Mouse (Mus musculus): ENCODE measurements at regions not wholly inside any gene's neighbourhood (a gene's known extent, or its start where the extent isn't known, plus 50 kb on each side); places are given as distances from the start of the nearest gene placed in this dataset.
A peak's percentile ranks its signal among the peaks of the same experiment; 100 is the strongest.
"Not testable (repeated sequence)": the region's sequence is repeated elsewhere in the genome, so short reads cannot be mapped to it uniquely, and the experiment has no call there.

DNA sequence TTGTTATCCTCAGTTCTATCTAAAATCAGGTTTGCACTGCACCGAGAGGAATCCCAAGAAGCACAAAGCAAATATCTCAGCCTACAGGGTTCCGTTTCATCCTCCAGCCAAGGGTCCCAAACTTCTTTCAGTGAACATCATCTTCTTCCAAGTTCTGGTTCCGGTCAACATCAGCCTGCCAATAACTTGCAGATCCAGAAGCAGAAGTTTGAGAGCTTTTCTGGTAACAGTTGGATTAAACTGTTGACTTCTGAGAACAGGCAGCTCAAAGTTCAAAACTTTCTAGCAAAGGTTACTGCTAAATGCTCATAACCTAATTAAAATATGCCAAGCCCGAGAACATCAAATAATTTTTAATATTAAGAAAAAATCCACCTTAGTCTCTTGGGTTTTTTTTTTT is 237.0 kb upstream of the Gm37988 start:
- ATAC-seq (replicated peaks; ENCODE audit: low FRiP score, low TSS enrichment, poor library complexity, severe bottlenecking) = no peak

DNA sequence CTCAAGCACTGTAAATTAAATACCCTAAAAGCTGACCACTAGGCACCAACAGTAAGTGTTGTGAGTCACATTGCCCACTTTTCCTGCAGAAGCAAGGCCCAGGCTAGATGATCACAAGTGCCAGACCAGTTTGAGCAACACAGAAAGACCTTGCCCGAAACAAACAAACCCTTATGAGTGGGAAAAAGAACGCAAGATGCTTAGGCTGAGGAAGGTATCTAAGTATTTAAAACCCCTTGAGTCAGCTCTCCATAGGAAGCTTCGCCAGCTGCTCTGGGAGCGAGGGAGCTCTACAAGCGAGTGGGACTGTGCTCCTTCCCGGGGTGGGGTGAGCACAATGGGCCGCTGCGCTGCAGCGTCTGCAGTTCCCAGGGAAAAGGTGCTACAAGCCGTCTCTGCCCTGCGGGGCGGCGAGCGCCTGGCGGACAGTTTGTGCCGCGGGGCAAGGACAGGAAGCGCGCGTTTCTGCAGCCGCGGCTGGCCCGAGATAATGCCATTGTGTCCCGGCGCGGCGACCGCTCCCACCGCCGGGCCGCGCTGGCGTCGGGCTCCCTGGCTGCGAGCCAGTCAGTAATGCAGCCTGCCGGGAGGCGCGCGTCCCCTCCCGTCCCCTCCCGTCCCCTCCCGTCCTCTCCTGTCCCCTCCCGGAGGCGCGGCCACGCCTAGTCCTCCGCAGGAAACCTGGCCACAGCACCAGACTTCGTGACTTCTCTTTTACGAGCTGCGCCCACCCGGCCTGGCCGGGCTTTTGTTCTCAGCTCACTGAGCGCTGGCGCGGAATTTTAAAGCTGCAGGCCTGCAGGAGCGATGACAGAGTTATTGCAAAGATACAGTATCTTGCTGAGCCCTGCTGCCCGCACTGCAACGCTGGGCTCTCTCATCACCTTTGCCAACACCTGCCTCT is 236.1 kb upstream of the Gm37988 start:
- peak; percentile 91 for ATAC-seq (replicated peaks; ENCODE audit: low FRiP score, low TSS enrichment, poor library complexity, severe bottlenecking)

DNA sequence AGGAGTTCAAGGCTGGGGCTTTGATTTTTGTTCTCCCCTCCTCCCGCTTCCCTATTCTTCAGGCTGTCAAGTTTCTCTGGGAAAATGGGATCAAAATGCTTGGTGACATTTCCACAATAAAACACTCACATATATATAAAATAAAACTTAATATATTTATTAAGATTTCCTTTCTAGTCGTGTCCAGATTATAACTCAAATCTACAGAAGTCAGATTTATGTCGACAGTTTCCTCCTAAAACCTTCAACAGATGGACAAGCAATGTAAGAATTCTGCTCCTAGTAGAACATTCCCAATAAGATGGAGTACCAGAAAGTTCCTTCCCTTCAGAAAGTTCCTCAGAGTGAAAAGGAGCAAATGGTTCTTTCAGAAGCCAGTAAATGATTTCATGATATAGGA is 235.4 kb upstream of the Gm37988 start:
- no peak for ATAC-seq (replicated peaks; ENCODE audit: low FRiP score, low TSS enrichment, poor library complexity, severe bottlenecking)

DNA sequence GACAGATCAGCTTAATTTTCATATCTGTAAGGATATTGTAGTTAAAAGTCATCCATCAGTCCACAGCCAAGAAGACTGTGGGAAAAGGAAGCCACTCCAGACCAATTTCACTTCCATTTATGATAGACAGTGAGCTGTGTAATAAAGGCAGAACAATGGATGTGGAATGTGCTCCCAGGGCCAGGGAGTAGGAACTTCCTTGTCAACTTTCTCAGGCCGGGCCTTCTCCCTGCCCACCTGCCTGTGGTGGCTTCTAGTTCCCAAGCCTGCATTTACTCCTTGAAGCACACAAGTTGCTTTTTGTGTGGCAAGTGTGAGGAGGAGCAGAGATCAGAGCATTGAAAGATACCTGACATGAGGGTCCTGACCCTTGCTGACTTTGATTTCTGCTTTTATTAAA is 233.6 kb upstream of the Gm37988 start:
- no peak for ATAC-seq (replicated peaks; ENCODE audit: low FRiP score, low TSS enrichment, poor library complexity, severe bottlenecking)

DNA sequence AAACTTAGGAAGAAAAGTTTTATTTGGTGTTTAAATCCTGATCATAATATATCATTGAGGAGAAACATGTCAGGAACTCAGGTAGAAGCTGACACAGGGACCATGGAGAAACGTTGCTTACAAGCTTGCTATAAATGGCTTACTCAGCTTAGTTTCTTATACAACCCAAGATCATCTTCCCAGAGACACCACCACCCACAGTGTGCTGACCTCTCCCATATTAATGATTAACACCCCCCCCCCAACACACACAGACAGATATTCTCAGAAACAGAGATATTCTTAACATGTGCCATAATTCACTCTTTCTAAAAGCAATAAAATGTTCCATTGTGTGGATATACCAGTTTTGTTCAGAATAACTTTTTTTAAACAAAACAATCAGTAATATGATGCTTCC is 230.7 kb upstream of the Gm37988 start:
- ATAC-seq (replicated peaks; ENCODE audit: low FRiP score, low TSS enrichment, poor library complexity, severe bottlenecking) = no peak

DNA sequence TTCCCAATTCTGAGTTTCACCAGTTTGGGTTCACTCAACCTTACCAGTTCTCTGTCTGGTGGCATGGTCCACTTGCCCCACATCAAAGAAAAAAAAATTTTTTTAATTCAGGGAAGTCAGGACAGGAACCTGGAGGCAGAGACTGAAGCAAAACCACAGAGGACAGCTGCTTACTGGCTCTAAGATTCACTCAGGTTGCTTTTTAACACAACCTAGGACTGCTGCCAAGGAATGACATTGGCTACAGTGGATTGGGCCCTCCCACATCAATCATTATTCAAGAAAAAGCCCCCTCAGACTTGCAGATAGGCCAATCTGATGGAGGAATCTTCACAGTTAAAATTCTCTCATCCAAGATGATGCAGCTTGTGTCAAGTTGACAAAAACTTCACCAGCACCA is 225.2 kb upstream of the Gm37988 start:
- ATAC-seq (replicated peaks; ENCODE audit: low FRiP score, low TSS enrichment, poor library complexity, severe bottlenecking) = no peak

DNA sequence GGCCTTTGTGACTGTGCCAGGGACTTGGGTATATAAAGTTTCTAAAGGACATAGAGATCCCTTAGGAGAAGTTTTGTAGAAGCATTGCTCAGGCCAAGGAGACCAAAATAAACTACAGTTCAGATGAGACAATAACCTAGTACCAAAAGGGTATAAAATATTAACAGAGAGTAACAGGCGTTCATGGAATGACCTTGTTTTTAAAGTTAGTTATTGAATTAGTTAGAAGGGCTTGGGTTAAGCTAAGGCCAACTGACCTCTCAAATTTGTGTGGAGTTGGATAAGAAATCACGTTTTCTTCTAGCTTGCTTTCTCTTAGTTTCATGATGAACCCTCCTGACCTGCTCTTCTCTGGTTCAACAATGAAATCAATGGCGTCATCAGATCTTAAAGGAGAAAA is 209.8 kb upstream of the Gm37988 start:
- no peak for ATAC-seq (replicated peaks; ENCODE audit: low FRiP score, low TSS enrichment, poor library complexity, severe bottlenecking)

DNA sequence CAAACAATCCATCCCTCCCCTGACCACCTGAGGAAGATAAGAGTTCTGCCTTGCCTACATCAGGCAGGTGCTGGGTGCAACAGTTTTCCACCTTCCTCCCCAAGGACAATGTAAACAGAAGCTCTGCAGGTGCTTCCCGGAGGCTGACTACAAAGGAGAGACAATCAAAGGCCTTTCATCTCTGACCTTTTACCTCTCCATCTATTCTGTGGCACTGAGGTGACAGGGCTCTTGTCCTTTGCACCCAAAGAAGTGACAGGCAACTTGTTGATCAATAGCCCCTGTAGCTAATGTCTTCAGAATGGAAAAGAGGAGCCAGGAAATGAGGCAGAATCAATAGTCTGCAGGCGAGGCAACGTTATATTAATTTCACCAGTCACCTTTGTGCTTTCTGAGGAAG is 209.3 kb upstream of the Gm37988 start:
- no peak for ATAC-seq (replicated peaks; ENCODE audit: low FRiP score, low TSS enrichment, poor library complexity, severe bottlenecking)

DNA sequence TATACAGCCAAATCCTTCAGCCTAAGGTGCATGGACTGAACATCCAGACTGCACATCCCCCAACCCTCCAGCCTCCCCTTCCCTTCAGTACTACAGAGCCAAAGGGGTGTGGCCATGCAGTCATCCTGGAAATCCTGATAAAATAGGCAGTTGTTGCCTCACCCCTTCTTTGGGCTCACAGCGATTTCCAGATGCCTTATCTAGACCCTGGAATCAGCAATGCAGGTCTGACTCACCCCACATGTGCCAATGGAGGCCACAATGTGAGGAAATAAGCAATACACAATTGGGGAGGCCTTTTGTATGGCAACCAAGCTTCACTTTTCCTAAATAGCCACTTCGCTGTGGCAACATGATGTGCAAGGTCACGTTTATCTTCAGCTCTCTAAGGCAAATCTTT is 205.3 kb upstream of the Gm37988 start:
- ATAC-seq (replicated peaks; ENCODE audit: low FRiP score, low TSS enrichment, poor library complexity, severe bottlenecking) = peak; percentile 61

DNA sequence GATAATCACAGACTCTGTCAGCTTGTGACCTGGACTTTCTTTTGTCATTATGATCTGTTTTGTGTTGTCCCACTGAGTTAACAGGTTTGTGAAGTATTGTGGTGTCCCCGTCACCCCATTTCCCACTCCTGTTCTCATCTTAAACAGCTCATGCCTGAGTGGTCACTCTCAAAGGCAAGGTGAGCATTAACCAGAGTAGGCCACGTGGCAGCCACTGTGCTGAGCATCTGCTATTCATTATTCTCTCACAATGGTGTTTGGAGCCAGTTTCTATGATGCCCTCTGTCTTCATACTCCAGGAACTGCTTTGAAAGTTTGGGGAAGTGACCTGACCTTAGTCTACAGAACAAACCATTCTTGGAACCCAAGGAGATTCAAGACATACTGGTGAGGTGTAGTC is 198.9 kb upstream of the Gm37988 start:
- ATAC-seq (replicated peaks; ENCODE audit: low FRiP score, low TSS enrichment, poor library complexity, severe bottlenecking) = no peak

DNA sequence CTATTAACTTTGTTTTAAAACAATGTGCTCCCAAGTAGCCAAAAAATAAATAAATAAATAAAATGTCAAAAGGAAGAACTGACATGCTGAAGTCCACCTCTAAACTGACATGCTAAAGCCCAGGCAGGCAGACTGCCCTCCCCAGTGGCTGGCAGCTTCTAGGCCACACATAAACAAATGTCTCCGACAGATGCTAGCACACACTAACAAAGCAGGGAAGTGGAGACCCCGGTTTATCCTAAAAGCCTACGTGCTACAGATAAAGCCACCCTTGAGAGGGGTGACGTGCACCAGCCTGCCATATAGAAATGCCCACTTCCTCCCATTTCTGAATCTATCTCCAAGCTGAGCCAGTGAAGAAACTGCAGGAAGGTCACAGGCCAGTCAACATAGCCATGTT is 194.4 kb upstream of the Gm37988 start:
- ATAC-seq (replicated peaks; ENCODE audit: low FRiP score, low TSS enrichment, poor library complexity, severe bottlenecking) = no peak

DNA sequence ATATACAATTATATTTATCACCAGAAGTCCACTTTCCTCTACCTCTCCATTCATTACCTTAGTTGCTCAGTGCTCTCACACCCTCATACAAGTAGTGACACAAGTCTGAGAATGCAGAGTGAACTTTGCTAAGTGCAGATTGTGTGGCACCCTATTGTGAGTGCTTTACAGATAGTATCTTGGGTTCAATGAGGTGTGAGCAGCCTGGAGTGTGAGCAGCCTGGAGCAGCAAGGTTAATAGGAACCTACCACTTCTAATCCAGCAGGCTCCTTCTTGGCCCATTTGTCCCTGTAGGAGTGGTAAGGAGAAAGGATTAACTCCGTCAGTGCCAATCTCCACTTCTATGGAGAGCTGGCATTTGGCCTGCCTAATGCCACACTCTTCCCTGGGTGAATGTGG is 192.4 kb upstream of the Gm37988 start:
- ATAC-seq (replicated peaks; ENCODE audit: low FRiP score, low TSS enrichment, poor library complexity, severe bottlenecking) = no peak

DNA sequence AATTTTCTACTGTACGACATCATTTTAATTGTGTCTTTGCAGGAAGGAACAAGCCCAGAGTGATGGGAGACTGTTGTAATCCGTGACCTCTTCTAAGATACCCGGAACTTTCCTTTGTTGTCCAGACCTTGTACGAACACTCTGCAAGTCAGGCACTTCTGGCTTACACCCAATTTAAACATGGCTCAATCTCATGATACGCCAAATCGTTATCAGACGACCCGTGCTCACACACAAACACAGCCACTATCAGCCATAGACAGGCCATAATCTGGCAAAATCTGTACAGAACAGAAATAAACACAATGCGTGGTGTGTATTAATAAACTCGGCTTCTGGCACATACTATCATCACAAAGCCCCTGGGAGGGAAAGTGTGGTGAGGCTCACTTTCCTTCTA is 190.2 kb upstream of the Gm37988 start:
- peak; percentile 75; the same call in 1 of the 2 replicates for ATAC-seq (replicated peaks; ENCODE audit: low FRiP score, low TSS enrichment, poor library complexity, severe bottlenecking)

DNA sequence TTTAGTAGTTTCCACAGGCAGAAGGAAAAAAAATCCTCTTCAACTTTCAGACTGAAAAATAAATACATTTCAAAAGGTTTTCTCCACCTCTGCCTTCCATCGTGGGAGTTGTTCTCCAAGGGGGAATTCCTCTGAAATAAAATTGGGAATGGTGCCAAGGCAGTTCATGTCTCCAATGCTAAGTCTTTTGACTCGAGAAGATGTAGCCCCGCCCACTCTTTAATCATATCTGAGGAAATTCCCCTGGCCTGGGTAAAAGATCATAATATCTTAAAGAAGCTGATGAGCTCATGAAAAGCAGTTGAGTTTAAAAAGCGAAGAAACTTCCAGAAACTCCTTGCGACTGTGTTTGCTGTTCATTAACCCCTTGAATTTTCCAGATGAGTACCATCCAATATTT is 185.3 kb upstream of the Gm37988 start:
- ATAC-seq (replicated peaks; ENCODE audit: low FRiP score, low TSS enrichment, poor library complexity, severe bottlenecking) = no peak

DNA sequence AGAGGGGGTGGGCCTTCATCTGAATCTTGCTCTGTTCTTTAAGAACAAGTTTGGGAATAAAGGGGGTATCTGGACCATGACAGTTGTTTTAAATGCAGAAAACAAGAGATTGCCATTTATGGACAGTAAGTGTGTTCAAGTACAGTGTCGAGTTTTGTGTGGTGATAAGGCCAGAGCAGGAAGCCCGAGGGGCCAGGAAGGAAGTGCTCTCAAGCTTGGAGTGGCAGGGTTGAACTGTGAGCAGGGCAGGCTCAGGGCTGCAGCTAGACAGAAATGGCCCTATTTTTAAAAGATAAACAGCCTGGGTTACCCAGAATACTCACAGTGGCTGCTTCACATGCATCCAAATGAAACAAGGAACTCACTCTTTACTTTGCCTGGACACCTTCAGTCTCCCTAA is 184.4 kb upstream of the Gm37988 start:
- ATAC-seq (replicated peaks; ENCODE audit: low FRiP score, low TSS enrichment, poor library complexity, severe bottlenecking) = peak; percentile 59; the same call in 1 of the 2 replicates

DNA sequence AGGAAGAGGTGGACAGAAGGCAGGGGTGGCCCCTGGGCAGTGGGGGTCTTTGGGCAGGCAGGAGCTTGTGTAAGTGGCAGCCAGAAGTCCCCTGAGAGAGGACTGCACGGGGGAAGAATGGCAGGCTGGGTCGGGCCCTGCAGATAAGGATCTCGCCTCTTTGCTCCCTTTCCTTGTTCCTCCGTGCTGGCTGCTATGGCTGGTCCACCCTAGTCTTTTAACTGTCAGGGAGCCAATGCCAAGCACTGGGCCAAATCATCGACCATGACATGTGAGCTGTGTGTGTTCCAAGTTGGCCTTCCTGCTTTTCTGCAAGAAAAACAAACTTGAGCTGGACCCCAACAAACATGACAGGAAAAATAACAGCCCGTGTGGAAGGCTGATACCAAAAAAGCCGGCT is 153.8 kb upstream of the Gm37988 start:
- no peak for ATAC-seq (replicated peaks; ENCODE audit: low FRiP score, low TSS enrichment, poor library complexity, severe bottlenecking)

DNA sequence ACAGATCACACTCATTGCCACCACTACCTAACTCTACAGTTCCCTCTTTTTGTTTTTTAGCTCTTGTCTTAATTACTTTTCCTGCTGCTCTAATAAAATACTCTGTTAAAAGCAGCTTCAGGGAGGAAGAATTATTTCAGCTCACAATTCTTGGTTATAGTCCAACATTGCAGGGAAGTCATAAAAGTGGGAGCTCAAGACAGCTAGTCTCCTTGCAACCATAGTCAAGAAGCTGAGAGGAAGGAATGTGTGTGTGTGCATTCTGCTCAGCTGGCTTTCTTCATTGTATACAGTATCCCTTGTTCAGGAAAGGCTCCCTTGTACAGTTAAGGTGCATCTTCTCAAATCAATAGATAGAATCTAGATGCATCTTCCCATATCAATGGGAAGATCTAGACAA is 152.4 kb upstream of the Gm37988 start:
- ATAC-seq (replicated peaks; ENCODE audit: low FRiP score, low TSS enrichment, poor library complexity, severe bottlenecking) = no peak

DNA sequence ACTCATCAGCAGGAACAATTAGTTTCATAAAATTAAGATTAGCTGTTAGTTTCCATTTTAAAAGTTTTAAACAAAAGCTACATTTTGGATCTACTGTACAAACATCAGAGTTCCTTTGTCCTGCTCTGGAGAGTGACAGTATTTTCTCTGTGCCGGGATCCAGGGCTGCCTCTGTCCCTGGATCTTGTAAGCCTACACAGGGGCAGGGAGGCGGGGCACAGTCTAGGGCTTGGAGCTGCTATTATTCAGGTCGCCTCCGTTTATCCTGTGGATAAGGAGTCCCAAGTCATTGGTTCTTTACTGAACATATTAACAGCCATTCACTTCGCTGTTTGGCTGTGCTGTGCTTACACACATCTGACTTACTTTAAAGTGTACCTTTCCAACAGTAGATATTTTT is 150.8 kb upstream of the Gm37988 start:
- ATAC-seq (replicated peaks; ENCODE audit: low FRiP score, low TSS enrichment, poor library complexity, severe bottlenecking) = no peak

DNA sequence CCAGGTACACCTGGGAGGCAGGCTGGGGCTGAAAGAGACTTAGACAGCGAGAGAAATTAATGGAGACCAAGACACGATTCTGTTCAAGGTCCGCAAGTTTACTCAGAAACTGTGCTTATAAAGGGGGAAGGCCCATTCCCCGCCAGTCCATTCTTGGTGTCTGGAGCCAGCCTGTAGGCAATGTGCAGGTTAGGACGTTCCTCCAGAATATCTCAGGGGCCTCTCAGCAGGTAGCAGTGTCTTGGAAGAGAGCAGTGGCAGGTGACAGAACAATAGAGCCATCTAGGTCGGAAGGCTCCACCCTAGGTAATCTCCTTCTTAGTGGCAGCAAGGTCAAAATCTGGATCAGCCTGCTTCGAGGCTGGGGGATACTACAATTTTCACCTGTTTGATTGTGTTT is 147.6 kb upstream of the Gm37988 start:
- not testable (repeated sequence) for ATAC-seq (replicated peaks; ENCODE audit: low FRiP score, low TSS enrichment, poor library complexity, severe bottlenecking)

DNA sequence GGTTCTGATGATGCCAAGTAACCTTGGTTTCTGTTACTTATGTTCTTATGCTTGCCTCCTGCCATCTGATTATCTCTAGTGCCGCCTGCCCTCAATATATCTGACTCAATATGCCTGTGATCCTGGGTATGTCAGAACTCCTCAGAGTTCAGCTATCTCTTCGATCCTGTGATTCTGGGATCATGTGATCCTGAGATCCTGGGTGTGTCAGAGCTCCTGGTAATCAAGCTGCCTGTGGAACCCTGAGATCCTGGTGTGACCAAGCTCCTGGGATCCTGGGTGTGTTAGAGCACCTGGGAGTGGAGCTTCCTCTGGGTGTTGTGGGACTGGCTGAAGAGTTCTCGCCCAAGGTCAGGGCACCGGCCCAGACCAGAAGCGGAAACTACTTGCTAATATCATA is 147.1 kb upstream of the Gm37988 start:
- ATAC-seq (replicated peaks; ENCODE audit: low FRiP score, low TSS enrichment, poor library complexity, severe bottlenecking) = not testable (repeated sequence)

DNA sequence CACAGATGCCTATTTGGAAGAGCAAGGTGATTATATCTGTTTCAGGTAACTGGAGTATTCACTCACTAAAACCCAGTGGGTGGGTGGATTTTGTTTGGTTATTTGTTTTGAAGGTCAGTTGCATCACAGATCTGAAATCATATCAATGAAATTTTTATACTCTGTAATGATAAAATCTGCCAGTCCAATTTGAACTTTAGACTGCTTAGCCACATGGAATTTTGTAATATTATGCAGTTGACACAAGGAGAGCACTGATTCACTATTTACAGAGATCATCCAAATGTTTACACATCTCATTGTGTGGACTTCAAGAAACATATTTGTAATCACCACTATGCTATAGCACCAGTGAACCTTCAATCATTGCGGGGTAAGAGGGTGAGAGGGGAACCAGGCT is 145.9 kb upstream of the Gm37988 start:
- no peak for ATAC-seq (replicated peaks; ENCODE audit: low FRiP score, low TSS enrichment, poor library complexity, severe bottlenecking)

DNA sequence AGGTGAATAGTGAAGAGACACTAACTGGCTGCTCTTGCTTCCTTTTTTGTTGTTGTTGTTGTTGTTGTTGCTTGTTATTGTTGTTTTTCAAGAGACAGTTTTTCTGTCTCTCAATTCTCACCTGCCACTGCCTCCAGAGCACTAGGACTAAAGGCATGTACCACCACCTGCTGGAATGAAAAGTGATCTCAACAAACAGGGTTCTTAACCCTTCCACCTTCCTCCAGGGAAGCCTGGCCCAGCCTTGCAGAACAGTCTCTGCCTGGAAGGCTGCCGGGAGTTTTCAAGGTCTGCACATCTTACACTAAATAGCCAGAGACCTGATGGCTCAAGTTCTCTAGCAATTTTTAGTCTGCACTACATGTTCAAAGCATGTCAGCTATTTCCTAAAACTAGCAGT is 138.0 kb upstream of the Gm37988 start:
- ATAC-seq (replicated peaks; ENCODE audit: low FRiP score, low TSS enrichment, poor library complexity, severe bottlenecking) = no peak

All from megakaryocyte-erythroid progenitor cell, adult 5-6 weeks (primary cell).